Mouse (Mus musculus): ENCODE data around the gene Jazf1.

DNA sequence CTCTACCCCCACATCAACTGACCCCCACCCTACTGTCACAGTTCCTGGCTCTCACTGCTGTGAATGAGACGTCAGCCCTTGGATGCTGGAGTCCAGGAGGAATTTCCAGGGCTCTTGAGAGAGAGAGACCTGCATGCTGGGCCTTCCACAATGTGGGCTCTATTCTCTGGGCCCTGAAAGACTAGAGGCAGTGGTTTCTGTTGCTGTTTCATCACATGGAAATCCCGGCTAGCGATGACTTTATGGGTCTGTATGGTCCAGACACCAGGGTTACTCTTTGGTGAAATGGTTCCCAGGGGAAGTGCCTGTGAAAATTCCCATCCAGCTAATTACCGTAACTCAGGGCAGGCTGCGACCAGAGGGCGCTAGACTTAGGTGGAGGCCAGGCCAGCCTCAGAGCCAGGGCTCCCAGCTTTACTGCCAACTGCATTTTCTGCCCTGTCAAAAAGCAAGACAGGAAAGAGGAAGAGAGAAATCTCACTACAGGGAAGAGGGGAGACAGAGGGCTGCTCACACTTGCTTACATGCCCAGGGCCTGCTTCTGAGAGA lies 271.1 kb downstream of the Jazf1 start:
- peak; percentile 25; the same call in 1 of the 2 replicates for TF ChIP-seq CTCF (IDR thresholded peaks at IDR 0.05; ENCODE audit: low read depth, low read length)
- TF ChIP-seq POLR2A (IDR thresholded peaks at IDR 0.05; ENCODE audit: extremely low read depth, insufficient read depth, low read length) = no peak
